Mouse (Mus musculus) right cerebral cortex, postnatal 14 days (tissue): Measurements from ENCODE around the gene Olfr584.

Experiments
- DNase-seq: peaks from one replicate; pipeline ENCODE4 v3.0.0; 2022

The Olfr584 gene

GRCm38 (mm10) chr7:103081585-103081984 is at the start of gene Olfr584:
Gene Olfr584 (plus strand): TSS chr7:103081885.
- no peak for DNase-seq

- no peak for DNase-seq
Observed at GRCm38 (mm10) chr7:103037724-103038123, 44.0 kb upstream of the Olfr584 start, which contains the start of gene Olfr582. Gene Olfr582 (plus strand): TSS chr7:103038024.

GRCm38 (mm10) chr7:103051000-103051399 is 30.7 kb upstream of the Olfr584 start, which contains the start of gene Olfr583:
Gene Olfr583 (plus strand): TSS chr7:103051300.
- no peak for DNase-seq

- DNase-seq = no peak
Observed at GRCm38 (mm10) chr7:103097420-103097819, 15.7 kb downstream of the Olfr584 start, which contains the start of gene Olfr585. Gene Olfr585 (plus strand): TSS chr7:103097720.

GRCm38 (mm10) chr7:103119406-103119805 is 37.7 kb downstream of the Olfr584 start:
- peak; percentile 5 for DNase-seq

- no peak for DNase-seq
Observed at GRCm38 (mm10) chr7:103125538-103125937, 43.9 kb downstream of the Olfr584 start, which contains the start of gene Olfr586. Gene Olfr586 (minus strand): TSS chr7:103125638.
